Mouse (Mus musculus) spleen, postnatal 0 days (tissue): ENCODE measurements around the gene Ccdc187. TPM values are rescaled to one million over a fixed set of nuclear protein-coding genes. Genes with fewer than 3 reads are reported as not detected.

Experiments
- polyA plus RNA-seq: library from polyadenylated mRNA; unstranded; fragments of >200 nt; fragmentation: Nextera tagmentation; extraction: Ambion mirVana; gene quantifications from 2 replicates; pipeline ENCODE4 v1.2.1, GENCODE M21; 2015

Ccdc187 gene
- polyA plus RNA-seq = 0.04 and 0.07 TPM in 2 replicates

DNA sequence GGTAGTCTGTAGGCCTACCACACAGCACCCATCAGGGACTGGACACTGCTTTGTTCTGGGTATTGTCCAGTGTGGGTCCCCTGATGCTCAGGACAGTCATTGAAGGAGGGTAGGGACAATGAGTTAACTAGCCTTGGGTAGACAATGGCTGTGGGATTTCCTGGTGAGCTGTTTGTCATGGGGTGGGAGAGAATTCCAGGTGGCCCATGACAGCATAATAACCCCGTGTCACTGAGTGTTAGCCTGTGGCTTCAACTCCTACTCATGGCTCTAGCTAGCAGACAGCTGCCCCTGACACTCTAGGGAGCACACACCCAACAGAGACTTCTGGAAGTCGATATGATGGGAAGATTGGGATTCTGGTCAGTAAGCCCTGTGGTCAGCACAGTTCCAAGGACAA lies at the start of gene Ccdc187:
Gene Ccdc187 (minus strand): TSS at position 101 of the 400 bp plus-strand sequence.

DNA sequence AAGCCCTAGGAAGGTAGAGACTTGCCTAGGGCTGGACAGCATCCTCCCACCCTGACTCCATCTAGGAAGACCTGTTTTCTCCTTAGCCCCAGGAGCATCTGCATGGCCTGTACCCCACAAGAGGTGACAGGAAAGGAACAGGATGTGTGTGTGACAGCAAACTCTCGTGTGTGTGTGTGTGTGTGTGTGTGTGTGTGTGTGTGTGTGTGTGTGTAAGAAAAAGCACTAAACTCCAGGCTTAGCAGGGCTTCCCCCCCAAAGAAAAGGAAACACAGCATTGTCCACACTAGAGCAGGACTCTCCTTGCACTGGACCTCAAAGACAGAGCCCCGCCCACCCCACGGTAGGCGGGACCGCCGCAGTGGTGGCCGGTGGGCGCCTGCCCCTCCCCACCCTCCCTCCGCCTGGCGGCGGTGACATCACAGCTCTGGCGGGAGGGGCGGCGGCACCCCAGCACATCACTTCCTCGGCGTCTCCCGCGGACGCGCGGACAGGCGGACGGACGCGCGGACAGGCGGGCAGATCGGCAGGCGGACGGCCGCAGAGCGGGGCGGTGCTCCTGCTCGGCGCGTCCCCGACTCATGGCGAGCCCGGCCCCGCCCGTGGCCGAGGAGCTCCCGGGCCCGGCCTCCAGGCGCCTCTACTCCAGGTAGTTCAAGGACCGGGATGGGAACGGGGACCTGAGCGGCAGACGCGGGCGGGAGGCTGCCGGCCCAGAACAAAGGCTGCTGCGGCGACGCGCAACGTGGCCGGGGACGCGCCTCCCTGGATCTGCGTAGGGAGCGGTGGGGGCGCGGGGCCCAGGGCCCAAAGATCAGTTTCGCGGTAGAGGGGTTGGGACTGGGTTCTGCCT lies 20.9 kb upstream of the Ccdc187 start, which contains the start of gene Gpsm1:
Gene Gpsm1 (plus strand): TSS at position 444 of the 853 bp plus-strand sequence.

DNA sequence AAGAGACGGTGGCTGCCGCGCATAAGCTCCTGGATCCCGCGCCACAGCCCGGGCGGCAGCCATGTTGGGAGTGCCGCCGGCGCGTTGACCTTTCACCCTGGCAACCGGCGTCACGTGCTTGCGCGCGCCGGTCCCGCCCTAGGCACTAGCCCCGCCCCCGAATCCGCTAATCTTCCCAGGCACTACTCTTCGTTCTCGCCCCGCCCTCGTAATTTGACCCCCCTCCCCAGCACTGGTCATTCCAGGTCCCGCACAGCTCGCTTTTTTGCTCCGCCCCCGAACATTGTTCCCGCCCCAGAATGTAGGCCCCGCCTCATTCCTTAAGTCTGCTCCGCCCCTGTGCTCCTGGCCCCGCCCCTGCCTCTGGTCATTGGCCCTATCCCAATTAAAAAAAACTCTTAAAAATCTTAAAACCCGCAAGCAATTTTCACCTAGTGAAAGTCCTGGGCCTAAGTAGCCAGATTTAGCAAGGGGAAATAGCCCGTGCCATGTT lies 57.0 kb downstream of the Ccdc187 start, which contains the start of gene Qsox2:
Gene Qsox2 (minus strand): TSS at position 236 of the 493 bp plus-strand sequence.

DNA sequence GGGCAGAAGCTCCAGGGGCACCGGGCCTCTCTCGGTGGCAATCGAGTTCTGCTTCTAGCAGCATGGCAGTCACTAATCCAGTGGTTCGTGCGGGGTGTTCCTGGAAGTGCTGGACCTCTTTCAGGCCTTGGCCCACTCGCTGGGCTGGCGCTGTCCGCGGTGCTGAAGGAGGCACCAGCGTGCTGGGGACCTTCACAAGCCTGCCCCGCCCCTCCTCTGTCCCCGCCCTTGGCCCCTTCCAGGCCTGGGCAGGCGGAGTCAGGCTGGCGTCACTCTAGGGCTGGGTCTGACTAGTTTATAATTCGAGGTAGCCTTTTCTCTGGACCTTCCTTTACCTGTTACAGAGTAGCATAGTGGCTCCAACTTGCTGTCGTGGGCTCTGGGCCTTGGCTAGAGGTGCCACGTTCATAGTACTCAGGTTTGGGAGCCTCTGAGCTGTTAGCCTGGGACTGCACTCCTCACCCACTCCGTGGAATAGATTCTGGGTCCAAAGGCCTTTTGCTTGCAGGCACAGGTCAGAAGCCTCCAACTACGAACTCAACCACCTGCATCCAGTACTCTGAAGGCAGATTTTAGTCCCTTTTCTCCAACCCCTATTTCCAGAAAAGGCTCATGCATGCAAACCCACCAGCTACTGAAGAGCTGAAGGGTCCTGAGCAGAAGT lies 86.1 kb downstream of the Ccdc187 start, which contains the start of gene Lhx3:
Gene Lhx3 (minus strand): TSS at position 164 of the 664 bp plus-strand sequence.

Other genes with a start within 250 kb of the Ccdc187 start
- gene Nacc2, start 171.3 kb downstream of the Ccdc187 start, polyA plus RNA-seq = 2.8 and 3.0 TPM in 2 replicates
- gene Lhx3, start 86.3 kb downstream of the Ccdc187 start, polyA plus RNA-seq = not detected in 2 replicates
- gene Qsox2, start 57.0 kb downstream of the Ccdc187 start, polyA plus RNA-seq = 5.7 and 7.0 TPM in 2 replicates
- 5.4 and 7.8 TPM in 2 replicates for gene Gpsm1, start 21.0 kb upstream of the Ccdc187 start, polyA plus RNA-seq
- 8.7 and 10.4 TPM in 2 replicates for gene Dnlz, start 57.6 kb upstream of the Ccdc187 start, polyA plus RNA-seq
- gene Card9, start 66.4 kb upstream of the Ccdc187 start, polyA plus RNA-seq = 4.3 and 6.3 TPM in 2 replicates
- 11.6 and 12.7 TPM in 2 replicates for gene Snapc4, start 86.1 kb upstream of the Ccdc187 start, polyA plus RNA-seq
- 46.8 and 53.6 TPM in 2 replicates for gene Entr1, start 94.8 kb upstream of the Ccdc187 start, polyA plus RNA-seq
- gene Pmpca, start 94.8 kb upstream of the Ccdc187 start, polyA plus RNA-seq = 52.7 and 58.0 TPM in 2 replicates
- gene Inpp5e, start 114.6 kb upstream of the Ccdc187 start, polyA plus RNA-seq = 7.2 and 7.6 TPM in 2 replicates
- 5.8 and 7.5 TPM in 2 replicates for gene Sec16a, start 150.7 kb upstream of the Ccdc187 start, polyA plus RNA-seq
- gene Notch1, start 222.1 kb upstream of the Ccdc187 start, polyA plus RNA-seq = 5.6 and 8.1 TPM in 2 replicates